Mouse (Mus musculus): Measurements from ENCODE around the gene Adamts20. TPM values are rescaled to one million over a fixed set of nuclear protein-coding genes. Genes with fewer than 3 reads are reported as not detected.

Gene Adamts20
- polyA plus RNA-seq, 1 experiment, result 1.1 TPM

DNA sequence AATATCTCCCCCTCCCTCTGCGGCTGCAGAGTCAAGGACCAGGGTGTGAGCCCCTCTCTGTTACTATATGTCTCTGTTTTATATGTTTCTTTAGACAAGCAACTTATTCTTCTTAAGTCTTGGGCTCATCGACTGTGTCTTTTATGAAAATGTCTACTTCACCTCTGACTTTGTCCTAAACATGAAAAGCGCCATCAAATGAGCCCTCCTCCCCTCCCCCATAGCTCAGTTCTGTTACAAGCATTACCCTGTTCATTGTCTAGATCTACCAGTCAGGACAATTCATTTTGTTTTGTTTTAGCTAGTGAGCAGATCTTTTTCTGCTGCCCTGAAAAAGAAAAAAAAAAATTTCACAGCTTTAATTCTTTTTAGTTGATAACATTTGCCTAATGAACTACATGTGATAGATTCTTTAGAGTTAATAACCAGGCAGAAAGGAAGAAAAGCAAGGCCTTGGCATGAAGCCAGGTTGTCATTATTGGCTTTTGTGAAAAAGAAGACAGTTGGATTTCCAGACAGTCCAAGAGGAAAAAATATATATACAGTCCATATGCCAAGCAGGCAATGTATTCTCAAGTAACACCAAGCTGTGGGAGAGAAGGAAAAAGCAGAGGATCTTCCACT, 14.4 kb upstream of the Adamts20 start:
- no peak overlapping the region for H3K4me3 ChIP-seq (replicated peaks; ENCODE audit: extremely low read depth, low read depth, low read length)
- no peak for DNase-seq
- WGBS, result 84% methylated on average over 3 of the region's 3 CpGs
- TF ChIP-seq POLR2A (IDR thresholded peaks at IDR 0.05; ENCODE audit: borderline replicate concordance, extremely low read depth, low read depth, low read length) (no peak), CTCF (IDR thresholded peaks at IDR 0.05; ENCODE audit: insufficient read depth, low read length) (no peak)
- no peaks in the 10 kb centered on the region for H3K4me1 ChIP-seq (ENCODE audit: control insufficient read depth, insufficient read depth, low read length)

DNA sequence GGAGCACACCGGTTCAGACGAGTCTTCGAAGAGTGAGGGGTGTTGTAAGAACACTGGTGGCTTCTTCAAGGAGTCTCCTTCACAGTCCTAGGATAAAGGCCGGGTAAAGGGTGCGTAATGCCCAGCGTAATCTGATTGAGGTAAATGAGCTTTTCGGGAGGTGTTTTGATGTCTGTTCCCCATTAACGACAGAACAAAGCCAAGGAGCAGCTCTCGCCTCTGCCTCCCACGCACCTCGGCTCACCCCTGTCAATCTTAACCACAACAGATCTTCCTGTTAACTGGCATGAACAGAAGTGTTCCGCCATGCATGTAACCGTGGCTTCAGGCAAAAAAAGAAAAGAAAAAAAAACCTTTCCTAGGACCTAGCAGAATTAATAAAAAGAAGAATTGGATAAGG, 13.5 kb upstream of the Adamts20 start:
- Histone ChIP-seq H3K4me3 (replicated peaks; ENCODE audit: extremely low read depth, low read depth, low read length) (no peak overlapping the region), H3K4me1 (ENCODE audit: control insufficient read depth, insufficient read depth, low read length) (no peaks in the 10 kb centered on the region)
- DNase-seq, result no peak
- WGBS, result 53% methylated on average over 13 of the region's 13 CpGs
- no peak for TF ChIP-seq POLR2A (IDR thresholded peaks at IDR 0.05; ENCODE audit: borderline replicate concordance, extremely low read depth, low read depth, low read length)
- TF ChIP-seq CTCF (IDR thresholded peaks at IDR 0.05; ENCODE audit: insufficient read depth, low read length), result no peak

DNA sequence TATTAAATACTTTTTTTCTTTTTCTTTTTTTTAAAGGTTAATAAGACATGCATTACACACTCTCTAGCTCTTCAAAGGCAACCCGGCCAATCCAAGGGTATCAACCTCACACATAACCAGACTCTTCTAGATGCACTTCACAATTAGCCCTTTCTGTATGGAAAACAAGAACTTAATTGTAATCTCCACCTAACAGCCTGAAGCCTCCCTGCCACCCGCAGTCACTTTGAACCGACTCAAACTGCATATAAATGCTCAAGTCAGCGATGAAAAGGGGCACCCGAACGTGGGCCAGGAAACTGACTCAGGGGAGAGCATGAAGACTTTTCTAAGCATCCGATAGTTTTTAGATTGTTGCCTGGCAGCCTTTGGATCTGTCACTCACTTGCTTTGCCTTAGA, 12.1 kb upstream of the Adamts20 start:
- WGBS, result 69% methylated on average over 7 of the region's 7 CpGs
- Histone ChIP-seq H3K4me1 (ENCODE audit: control insufficient read depth, insufficient read depth, low read length) (no peaks in the 10 kb centered on the region), H3K4me3 (replicated peaks; ENCODE audit: extremely low read depth, low read depth, low read length) (no peak overlapping the region)
- no peak for DNase-seq
- TF ChIP-seq POLR2A (IDR thresholded peaks at IDR 0.05; ENCODE audit: borderline replicate concordance, extremely low read depth, low read depth, low read length) (no peak), CTCF (IDR thresholded peaks at IDR 0.05; ENCODE audit: insufficient read depth, low read length) (no peak)

DNA sequence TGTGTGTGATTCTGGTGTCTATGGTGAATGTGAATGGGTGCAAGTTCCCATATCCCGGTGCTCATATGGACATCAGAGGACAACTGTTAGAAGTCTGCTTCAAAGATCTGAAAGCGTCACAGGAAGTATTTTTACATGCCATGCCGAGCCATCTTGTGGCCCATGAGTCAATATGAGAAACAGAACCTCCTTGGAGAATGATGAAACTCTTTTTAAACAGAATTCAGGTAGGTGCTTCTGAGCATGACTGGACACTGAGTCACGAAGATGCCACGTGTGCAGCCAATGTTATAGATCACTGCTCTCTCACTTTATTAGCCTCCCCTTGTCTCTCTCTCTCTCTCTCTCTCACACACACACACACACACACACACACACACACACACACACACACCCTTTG, 10.8 kb upstream of the Adamts20 start:
- WGBS, result 81% methylated on average over 5 of the region's 5 CpGs
- no peaks in the 10 kb centered on the region for H3K4me1 ChIP-seq (ENCODE audit: control insufficient read depth, insufficient read depth, low read length)
- no peak for DNase-seq
- H3K4me3 ChIP-seq (replicated peaks; ENCODE audit: extremely low read depth, low read depth, low read length), result no peak overlapping the region
- TF ChIP-seq CTCF (IDR thresholded peaks at IDR 0.05; ENCODE audit: insufficient read depth, low read length) (no peak), POLR2A (IDR thresholded peaks at IDR 0.05; ENCODE audit: borderline replicate concordance, extremely low read depth, low read depth, low read length) (no peak)

DNA sequence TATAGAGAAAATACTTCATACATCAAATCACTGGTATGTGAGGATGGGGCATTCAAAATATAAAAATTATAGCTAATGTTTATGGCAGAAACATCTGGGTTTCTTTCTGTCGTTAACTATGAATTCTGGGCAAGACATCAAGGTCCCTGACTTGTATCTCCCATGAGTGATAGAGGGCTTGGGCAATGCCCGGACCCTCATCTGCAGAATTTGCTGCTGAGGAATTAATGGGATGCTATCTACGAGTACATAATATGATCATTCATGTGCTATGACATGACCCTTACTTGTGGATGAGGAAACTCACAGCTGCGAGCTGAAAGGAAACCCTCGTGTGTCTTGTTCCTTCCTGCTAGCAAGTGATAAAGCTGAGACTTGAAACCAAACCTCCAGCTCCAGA, 5.1 kb upstream of the Adamts20 start:
- no peak for DNase-seq

DNA sequence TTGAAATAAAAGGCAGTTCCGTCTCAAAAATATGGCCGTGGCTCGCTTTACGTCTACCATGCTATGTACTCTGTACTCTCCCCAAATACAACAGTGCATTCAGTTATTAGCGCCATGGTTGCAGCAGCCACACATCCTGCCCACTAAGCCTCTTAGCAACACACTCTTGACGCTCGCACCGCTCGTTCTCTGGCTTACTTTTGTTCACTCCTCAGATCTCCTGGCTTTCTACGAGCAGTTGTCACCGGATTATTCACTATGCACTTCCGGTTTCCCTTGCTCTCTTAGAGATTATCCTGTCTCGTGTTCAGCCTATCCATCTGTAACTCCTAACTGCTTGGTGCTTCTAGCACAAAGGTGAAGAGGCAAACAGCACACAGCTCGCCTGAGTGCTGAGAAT, 337 bp downstream of the Adamts20 start:
- whole genome bisulfite sequencing, result 68% methylated on average over 14 of the region's 14 CpGs
- H3K4me1 ChIP-seq (ENCODE audit: control insufficient read depth, insufficient read depth, low read length), result no peaks in the 10 kb centered on the region
- no peak for TF ChIP-seq POLR2A (IDR thresholded peaks at IDR 0.05; ENCODE audit: borderline replicate concordance, extremely low read depth, low read depth, low read length)
- TF ChIP-seq CTCF (IDR thresholded peaks at IDR 0.05; ENCODE audit: insufficient read depth, low read length), result no peak
- no peak overlapping the region for H3K4me3 ChIP-seq (replicated peaks; ENCODE audit: extremely low read depth, low read depth, low read length)
- no peak for DNase-seq

More for the DNA sequence above, 5.1 kb upstream of the Adamts20 start:
- 34% methylated on average over 5 of the region's 5 CpGs for WGBS
- TF ChIP-seq POLR2A (IDR thresholded peaks at IDR 0.05; ENCODE audit: borderline replicate concordance, extremely low read depth, low read depth, low read length), result no peak
- TF ChIP-seq CTCF (IDR thresholded peaks at IDR 0.05; ENCODE audit: insufficient read depth, low read length), result no peak
- Histone ChIP-seq H3K4me1 (ENCODE audit: control insufficient read depth, insufficient read depth, low read length) (no peaks in the 10 kb centered on the region), H3K4me3 (replicated peaks; ENCODE audit: extremely low read depth, low read depth, low read length) (no peak overlapping the region)

DNA sequence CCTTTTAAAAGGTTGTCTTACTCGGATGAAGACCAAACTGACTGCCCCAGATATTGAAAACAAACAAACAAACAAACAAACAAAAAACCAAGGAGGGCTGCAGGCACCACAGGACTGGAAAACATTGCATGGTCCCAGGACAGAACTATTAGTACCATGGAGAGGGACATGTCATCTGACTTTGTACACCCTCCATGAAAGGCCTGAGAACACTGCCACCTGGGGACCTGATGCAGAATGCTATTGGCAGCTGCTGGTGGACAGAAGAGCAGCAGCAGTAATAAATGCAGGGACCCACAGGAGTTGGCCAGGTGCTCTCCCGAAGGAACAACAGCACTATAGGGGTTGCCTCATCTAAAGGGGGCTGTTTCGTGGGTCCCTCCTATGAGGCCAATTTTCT, 2.0 kb downstream of the Adamts20 start:
- Histone ChIP-seq H3K4me3 (replicated peaks; ENCODE audit: extremely low read depth, low read depth, low read length) (no peak overlapping the region), H3K4me1 (ENCODE audit: control insufficient read depth, insufficient read depth, low read length) (no peaks in the 10 kb centered on the region)
- 67% methylated on average over 3 of the region's 3 CpGs for WGBS
- TF ChIP-seq POLR2A (IDR thresholded peaks at IDR 0.05; ENCODE audit: borderline replicate concordance, extremely low read depth, low read depth, low read length), result no peak
- TF ChIP-seq CTCF (IDR thresholded peaks at IDR 0.05; ENCODE audit: insufficient read depth, low read length), result no peak
- no peak for DNase-seq

DNA sequence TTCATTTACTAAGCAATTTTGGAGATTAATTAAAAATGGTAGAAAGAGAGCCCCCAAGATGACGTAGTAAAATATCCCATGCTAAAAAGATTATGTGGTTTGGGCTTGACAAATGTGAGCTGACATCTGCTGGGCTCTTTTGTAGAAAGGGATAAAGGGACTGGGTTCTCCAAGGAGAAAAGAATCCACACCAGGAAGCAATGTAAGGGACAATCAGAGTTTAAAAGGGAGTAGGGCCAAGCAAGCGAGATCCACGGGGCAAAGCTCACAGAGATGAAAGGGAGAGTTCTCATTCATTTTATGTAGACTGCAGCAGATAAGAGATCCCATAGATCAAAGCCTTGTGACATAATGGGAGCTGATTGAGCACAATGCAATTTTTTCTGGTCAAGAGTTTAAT, 3.0 kb downstream of the Adamts20 start:
- no peaks in the 10 kb centered on the region for H3K4me1 ChIP-seq (ENCODE audit: control insufficient read depth, insufficient read depth, low read length)
- WGBS, result 40% methylated on average over 3 of the region's 3 CpGs
- no peak for DNase-seq
- TF ChIP-seq CTCF (IDR thresholded peaks at IDR 0.05; ENCODE audit: insufficient read depth, low read length) (no peak), POLR2A (IDR thresholded peaks at IDR 0.05; ENCODE audit: borderline replicate concordance, extremely low read depth, low read depth, low read length) (no peak)
- H3K4me3 ChIP-seq (replicated peaks; ENCODE audit: extremely low read depth, low read depth, low read length), result no peak overlapping the region

DNA sequence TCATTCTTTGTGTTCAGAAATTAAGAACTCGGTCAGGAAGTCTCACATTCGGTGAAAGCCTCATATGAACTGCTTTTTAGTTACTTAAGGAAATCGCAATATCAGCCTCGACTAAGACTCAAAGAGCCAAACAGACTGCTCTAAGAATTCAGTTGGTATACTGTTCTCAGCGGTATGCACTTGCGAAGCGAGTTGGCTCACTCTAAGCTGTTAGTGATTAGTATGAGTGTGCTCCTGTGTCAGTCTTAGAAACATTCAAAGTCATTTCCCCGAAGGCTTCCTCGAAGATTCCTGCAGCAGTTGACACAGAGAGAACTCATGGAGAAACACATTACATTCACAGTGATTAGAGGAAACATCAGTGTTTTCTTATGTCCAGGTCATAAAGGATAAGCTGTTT, 4.1 kb downstream of the Adamts20 start:
- DNase-seq, result no peak
- Histone ChIP-seq H3K4me1 (ENCODE audit: control insufficient read depth, insufficient read depth, low read length) (no peaks in the 10 kb centered on the region), H3K4me3 (replicated peaks; ENCODE audit: extremely low read depth, low read depth, low read length) (no peak overlapping the region)
- TF ChIP-seq POLR2A (IDR thresholded peaks at IDR 0.05; ENCODE audit: borderline replicate concordance, extremely low read depth, low read depth, low read length) (no peak), CTCF (IDR thresholded peaks at IDR 0.05; ENCODE audit: insufficient read depth, low read length) (no peak)
- WGBS, result 43% methylated on average over 9 of the region's 9 CpGs

DNA sequence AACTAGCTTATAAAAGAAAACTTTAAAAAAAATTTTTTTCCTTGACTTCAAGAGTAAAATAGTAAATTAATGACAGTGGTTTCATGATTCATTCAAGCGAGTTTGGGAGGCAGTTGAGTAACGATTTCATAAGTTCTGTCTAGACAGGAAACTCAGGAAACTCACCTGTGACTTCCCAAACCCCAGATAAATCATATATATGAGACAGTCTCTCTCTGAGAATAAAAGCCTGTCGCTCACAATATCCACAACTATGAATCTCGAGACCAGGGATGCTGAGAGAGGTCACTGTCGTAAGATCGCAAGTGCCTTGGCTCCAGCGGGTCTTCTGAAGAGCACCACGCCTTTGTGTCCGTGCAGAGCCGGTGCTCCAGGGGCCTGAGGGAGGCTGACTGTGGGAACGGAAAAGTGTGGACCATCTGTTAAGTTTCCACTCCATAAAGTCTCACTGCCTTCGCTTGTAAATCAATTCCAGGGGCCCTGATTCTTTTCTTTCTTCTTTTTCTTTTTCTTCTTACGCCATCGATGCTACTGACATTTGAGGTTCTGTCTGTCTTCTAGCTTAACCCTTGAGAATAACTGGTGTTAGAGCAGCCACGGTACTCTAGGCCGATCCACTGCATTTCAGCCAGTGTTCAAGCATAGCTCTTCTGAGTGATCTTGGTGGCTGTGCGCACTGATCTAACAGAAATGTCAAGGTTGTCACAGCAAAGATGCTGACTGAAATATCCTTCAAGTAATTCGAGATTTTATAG, 7.4 kb downstream of the Adamts20 start:
- no peak for DNase-seq
- TF ChIP-seq POLR2A (IDR thresholded peaks at IDR 0.05; ENCODE audit: borderline replicate concordance, extremely low read depth, low read depth, low read length), result no peak
- TF ChIP-seq CTCF (IDR thresholded peaks at IDR 0.05; ENCODE audit: insufficient read depth, low read length), result no peak
- Histone ChIP-seq H3K4me3 (replicated peaks; ENCODE audit: extremely low read depth, low read depth, low read length) (no peak overlapping the region), H3K4me1 (ENCODE audit: control insufficient read depth, insufficient read depth, low read length) (no peaks in the 10 kb centered on the region)
- WGBS, result 70% methylated on average over 18 of the region's 18 CpGs

All from lung, adult 2 months (tissue).